Mouse (Mus musculus): ENCODE data around the gene Slc52a3.

DNA sequence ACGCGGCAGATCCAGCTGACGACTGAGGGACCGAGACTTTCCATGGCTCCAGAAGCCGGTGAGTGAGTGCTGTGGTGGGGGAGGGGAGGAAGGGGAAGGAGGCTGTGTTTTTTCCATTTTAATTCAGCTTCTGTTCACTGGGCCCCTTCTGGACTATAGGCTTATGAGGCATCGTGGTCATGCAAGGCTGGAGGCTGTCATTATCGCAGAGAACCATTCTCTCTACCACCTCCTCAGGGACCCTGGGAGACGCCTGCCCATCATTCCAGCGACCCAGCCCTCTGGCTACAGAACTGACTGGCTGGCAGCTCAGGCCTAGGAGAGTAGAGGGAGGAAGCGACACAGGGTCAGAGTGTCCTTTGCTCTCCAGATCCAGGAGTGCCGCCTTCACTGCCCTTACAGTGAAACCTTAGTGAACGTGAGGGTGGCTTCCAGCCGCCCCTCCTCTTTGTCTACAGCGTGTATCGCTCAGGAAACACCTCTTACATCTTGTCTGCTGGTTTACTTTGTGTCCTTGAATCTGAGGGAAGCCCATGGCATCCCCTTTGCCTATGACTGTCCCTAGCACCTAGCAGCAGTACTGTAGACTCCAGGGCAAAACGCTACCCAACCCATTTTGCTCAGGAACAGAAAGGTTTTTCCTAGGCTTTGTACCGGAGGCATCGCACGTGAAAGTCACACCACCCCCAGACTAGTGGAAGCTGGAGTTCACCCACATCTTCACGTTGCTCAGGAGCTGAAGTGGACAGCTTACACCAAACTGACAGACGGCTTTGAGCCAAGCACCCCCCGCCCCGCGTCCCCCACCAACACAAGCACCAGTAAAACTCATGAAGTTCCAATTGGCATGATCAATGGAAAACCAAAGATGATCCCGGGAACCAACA is 51.0 kb downstream of the Slc52a3 start:
- TF ChIP-seq MYOD1 (IDR thresholded peaks at IDR 0.05; ENCODE audit: control insufficient read depth, insufficient read length, low read depth) (no peak), CTCF (IDR thresholded peaks at IDR 0.05; ENCODE audit: control insufficient read depth, insufficient read depth, insufficient read length) (no peak), MAX (IDR thresholded peaks at IDR 0.05) (no peak), USF1 (IDR thresholded peaks at IDR 0.05; ENCODE audit: low read depth) (no peak), MYOG (IDR thresholded peaks at IDR 0.05; ENCODE audit: control insufficient read depth, extremely low read depth, insufficient read length) (no peak)
